Mouse (Mus musculus) c-Kit-positive CD71-positive TER-119-negative erythroid progenitor cells, embryonic 14.5 days (primary cell): ENCODE measurements around the gene Ppp1r13b.
A peak's percentile ranks its signal among the peaks of the same experiment; 100 is the strongest.

ENCODE experiments used
- DNase-seq: peaks from one replicate; pipeline ENCODE4 v3.0.0-alpha.2; 2013; ENCODE audit warnings: low read depth

The Ppp1r13b gene

DNA sequence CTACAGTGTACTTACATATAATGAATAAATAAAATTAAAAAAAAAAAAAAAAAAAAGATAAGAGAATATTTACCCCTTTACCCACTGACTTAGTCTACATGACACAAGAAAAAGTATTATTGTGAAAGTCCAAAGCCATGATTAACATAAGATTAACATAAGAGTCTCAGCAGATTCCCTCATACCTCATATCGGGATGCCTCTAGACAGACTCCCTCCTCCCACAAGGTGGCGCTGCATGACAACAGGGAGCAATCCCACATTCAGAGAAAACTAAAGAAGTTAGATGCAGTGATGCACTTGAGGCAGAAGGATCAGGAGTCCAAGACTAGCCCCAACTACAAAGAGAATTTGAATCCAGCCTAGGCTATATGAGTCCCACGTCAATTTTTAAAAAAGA is 29.7 kb downstream of the Ppp1r13b start:
- peak; percentile 79 for DNase-seq

DNA sequence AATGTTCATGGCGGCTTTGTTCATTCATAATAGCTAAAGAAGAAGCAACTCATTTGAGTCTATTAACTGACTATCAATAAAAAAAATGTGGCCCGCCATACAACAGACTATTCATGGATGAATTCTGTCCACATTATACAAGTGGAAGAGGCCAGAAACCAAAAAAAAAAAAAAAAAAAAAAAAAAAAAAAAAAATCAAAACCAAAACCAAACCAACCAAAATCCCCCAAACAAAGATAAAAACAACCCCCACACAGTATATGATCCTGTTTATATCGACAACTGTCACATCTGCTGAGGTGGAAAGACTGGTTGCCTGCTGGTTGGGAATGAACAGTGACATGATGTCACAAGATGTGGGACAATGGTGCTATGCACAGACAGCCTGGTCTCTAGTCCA is 32.4 kb downstream of the Ppp1r13b start:
- no peak for DNase-seq

DNA sequence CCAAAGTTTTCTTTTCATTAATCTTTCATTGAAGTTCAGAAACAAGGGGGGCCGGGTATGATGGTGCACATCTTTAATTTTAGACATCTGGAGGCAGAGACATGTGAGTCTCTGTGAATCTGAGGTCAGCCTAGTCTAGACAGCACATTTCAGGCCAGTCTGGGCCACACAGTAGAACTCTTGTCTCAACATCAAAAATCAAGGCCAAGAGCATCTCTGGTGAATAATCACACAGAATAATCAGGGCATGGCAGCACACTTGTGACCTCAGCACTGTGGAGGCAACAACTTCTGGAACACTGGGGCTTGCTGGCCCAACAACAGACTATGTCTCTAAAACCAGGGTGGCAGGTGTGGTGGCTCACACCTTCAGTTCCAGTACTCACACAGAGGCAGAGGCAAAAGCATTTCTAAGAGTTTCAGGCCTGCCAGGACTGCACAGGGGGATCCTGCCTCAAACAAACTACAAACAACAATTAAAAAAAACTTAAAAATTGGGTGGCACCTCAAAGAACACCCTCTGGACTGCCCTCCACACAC is 33.2 kb downstream of the Ppp1r13b start:
- DNase-seq = no peak

DNA sequence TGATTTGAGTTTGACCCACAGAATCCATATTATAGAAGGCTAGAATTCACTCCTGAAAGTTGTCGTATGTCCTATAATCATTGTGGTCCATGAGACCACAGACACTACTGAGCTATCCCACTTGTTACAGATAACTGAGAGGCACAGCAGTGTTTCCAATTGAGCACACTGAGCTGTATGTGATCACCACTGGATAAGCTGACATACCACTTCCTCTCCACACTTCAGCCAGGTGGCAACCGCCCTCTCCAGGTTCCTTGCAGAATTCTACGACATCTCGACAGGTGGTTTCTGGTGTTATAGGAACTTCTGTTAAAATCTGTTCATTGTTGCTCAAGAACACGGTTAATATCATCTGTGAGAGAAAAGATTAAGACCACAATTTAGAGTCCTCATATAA is 35.8 kb downstream of the Ppp1r13b start:
- DNase-seq = no peak

DNA sequence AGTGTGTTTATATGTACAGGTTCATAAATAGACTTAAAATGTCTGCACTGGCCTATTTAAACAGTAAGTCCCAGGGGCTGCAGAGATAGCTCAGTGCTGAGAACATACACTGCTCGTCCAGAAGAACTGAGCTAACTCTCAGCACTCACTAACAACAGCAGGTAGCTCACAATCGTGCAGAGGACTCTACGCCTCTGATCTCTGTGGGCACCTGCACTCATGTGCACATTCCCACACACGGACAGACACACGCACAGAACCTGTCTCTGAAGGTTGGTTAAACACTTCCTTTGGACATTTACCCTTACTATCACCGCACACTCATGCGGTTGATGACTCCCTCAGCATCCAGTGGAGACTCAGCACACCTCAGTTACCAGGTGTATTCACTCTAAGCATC is 37.1 kb downstream of the Ppp1r13b start:
- DNase-seq = no peak

DNA sequence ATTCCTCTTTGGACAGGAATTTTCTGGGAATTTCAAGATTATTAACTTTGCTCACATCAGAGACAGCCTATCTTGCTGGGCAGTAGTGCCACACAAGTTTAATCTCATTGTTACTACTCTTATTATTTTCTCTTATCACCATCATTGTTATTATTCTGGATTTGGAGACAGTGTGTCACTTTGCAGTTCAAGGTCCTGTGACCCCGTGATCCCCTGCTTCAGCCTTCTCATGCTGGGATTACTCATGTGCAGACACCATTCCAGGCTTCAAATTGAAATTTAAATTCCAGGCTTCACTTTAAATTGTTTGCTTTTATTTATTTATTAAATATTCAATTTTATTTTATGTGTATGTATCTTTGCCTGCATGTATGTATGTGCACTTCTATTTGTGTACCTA is 38.1 kb downstream of the Ppp1r13b start:
- no peak for DNase-seq

DNA sequence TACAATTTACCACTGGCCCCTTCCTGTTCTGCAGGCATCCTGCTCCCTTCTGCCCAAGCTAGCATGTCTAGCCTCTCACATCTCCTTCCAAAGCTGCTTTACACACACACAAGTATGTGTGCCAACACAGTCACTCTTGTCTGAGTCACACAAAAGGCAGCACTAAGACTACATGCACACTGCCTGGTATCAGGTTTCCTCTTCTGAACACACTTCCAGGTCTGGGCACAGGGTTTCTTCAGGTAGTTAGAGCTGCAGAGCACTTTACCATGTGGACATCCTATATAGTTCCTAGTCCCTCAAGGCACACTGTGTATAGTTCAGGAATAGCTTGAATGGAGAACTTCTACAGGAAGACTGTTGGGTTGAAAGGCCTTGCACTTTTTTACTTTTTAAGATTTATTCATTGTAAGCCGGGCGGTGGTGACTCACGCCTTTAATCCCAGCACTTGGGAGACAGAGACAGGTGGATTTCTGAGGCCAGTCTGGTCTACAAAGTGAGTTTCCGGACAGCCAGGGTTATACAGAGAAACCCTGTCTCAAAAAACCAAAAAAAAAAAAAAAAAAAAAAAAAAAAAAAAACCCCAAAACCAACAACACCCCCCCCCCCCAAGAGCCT is 43.6 kb downstream of the Ppp1r13b start:
- DNase-seq = no peak

DNA sequence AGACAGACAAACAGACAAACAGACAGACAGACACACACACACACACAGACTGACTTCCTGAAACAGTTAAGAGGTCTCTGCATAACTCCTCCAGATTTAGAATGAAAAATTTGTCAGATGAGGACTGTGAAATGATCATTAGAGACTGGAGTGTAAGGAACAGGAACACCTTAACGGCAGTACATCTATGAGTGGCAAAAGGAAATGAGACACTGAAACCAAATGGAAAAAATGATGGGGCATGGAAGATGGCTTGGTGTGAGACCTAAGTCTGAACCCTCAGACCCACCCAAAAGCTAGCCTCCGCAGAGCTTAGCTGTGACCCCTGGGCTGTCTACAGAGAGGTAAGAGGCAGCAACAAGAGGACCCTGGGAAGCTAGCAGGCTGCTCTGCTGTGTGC is 52.5 kb downstream of the Ppp1r13b start:
- no peak for DNase-seq

DNA sequence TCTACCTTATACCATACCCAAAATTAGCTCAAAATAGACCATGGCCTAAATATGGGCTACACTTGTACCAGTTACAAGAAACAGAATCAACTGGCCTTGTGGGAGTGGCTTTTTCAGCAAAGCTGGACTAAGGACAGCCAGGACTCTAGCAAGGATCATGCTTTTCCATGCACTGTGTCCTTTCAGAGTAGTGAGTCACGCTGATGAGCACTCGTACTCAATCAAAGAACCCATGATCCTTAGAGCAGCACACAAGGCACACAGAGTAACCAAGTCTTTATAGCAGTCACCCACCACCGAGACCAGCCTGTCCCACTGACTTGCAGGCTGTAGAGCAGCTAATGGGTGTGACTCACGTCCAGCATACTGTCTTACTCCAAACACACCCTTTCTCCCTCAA is 54.4 kb downstream of the Ppp1r13b start:
- DNase-seq = no peak

DNA sequence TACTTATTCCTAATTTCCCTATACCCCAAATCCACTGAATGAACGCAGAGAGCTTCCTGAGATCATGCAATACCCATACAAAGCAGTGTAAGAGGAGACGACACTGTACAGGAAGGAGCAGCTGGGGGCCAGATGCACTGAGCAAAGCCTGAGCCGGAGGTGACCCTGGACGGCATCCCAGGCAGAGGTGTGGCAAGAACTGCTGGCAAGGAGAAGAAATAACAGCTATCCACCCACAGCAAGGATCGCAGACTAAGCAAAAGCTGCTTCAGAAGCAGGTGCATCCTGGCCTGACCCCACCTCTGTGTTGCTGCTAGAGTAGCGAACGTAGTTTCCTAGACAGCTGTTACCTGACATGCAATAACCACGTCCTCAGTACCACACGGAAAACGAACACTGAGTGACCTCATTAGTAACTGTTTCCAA is 54.9 kb downstream of the Ppp1r13b start:
- DNase-seq = no peak

DNA sequence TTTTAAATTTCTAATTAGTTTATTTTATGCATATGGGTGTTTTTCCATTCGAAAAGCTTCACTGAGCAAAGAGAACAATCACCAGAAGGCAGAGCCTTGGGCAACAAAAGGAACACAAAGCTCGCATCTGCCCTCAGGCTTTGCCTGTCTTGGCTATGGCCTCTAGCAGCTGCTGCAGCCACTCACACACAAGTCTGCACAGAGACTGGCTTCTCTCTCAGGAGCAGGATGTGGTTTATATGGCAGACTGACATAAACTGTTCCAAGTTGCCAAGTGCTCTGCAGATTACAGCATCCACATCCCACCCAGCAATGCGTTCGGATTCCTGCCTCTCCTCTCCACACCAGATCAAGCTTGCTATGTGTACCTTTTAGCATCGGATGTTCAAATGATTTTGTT is 56.2 kb downstream of the Ppp1r13b start:
- no peak for DNase-seq

DNA sequence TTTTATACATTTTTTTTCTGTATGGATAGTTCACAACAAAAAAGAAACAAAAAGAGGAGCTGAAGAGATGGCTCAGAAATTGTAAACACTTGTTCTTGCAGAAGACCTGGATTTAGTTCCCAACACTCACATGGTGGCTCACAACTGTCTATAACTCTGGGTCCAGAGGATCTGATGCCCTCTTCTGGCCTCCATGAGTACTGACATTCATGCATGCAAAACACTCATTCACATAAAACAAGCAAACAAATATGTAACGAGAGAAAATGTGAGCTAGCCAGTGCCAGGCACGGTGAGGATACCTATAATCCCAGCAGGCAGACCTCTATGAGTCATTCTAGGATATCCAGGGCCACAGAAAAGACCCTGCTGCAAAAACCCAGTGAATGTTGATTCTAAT is 56.7 kb downstream of the Ppp1r13b start:
- no peak for DNase-seq

DNA sequence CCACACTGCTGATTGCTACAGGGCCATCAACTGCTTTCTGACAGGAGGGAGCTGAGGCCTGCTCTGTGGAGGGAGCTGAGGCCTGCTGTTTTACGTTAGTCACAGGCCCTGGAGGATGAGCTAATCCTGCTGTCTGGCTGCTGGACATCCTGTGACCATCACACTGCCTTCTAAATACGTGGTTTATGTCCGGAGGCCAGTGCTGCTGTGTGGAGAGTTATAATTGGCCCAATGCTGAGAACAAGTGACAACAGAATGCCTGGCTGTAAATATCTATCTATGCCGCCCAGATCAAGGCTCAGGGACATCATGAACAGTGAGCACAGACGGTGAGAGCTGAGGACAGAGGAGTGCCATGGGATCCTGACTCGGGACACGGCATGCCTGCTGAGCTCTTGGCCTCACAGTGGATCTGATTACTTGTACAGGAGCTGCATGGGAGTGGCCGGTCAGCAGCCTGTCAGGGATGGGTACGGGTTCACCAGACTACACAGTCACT is 59.6 kb downstream of the Ppp1r13b start:
- DNase-seq = no peak

DNA sequence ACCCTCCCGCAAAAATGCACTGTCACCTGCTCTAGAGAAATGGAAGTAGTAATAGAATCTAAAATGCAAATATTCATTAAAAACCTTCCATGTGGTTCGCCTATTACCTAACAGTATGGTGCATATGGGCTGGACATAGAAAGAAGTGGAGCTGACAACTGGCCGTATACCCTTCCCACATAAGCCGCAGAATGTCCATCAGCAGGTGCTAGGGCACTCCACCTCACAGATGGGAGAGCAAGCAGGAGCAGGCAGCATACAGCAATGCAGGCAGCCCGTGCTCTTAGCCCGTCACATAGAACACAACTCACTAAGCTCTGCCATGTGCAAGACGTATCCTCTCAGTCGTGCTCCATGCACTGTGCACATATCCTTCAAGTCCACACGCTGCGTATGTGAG is 61.1 kb downstream of the Ppp1r13b start:
- DNase-seq = no peak

DNA sequence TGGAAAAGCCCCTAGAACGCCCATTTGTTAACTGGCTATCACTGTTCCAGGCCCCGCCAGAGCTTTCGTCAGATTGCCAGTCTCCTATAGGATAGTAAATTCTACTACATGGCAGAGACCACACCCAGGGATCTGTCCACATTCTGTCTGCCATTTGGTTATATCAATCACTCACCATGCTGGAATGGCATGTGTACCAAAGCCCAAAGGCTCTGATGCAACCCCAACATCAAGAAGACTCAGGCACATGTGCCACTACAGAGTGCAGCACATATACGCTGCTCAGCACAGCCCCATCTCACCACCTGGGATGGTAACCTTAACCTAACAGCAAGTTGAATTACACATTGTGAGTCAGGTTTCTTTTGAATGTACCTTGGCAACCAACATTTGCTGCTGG is 62.0 kb downstream of the Ppp1r13b start:
- no peak for DNase-seq

DNA sequence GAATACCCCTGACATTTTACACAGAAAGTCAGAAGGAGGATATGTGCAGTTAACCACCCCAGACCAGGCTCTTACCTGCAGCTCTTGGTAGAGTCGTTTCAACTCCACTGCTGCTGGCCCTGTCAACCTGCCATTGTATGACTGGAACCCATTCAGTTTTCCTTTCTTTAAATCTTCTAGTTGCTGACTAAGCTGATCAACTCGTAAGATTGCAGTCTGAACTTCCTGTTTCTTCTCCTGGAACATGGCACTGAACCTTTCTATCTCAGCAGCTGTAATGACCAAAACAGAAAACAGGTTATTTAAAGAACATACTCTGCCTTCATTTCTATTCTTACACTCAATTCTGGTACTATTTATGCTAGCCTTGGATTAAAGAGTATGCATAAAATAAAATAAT is 64.4 kb downstream of the Ppp1r13b start:
- DNase-seq = no peak

DNA sequence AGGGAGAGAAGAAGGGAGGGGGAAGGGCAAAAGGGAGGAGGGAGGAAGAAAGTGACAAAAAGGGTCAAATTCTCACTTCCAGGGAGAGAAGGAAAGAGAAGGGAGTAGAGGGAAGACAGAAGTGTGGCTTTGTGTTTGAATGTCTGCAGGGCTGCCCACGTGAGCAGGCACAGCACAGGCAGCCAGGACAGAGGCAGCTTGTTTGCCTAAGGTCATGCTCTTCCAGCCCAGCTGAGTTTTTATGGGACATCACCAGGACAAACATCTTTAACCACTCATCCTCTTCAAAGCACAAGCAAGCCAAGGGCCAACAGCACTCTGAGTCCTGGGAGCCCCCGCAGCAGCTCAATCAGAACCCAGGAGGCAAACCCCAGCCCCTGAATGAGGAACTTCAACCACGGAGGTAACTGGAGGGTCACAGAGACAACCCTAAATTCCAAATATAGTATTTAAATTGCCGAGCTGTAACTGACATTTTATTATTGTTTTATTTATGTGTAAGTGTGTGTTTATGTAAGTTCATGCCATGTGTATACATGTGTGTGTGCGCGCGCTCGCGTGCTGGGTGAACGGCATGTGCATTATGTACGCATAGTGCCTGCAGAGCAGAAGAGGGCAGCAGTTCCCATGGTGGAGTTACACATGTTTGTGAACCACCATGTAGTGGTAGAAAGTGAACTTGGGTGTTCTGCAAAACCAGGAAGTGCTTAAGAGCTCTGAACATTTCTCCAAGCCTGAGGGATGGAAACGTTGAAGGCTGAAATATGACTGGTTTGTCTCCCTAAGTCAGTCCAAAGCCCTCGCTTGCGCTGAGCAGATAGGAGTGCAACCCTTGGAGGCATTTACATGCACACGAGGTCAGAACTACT is 65.1 kb downstream of the Ppp1r13b start:
- no peak for DNase-seq

DNA sequence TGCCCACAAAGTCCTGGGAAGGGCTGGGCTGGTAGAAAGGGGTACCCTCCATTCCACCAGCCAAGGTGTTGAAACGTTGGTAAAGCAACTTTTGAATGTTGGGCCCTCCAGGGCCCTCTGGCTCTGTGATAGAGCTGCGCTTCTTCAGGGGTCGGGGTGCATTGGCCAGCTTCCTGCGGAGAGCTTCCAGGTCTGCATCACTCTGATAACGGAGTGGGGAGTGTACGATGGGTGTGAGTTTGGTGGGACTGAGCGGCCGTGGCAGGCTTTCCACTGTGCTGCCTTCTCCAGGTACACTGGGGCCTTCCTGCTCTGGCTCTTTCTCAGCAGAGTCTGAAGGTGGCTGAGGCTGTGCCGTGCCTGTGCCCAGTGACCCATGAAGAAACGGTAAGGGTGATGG is 74.5 kb downstream of the Ppp1r13b start:
- no peak for DNase-seq

DNA sequence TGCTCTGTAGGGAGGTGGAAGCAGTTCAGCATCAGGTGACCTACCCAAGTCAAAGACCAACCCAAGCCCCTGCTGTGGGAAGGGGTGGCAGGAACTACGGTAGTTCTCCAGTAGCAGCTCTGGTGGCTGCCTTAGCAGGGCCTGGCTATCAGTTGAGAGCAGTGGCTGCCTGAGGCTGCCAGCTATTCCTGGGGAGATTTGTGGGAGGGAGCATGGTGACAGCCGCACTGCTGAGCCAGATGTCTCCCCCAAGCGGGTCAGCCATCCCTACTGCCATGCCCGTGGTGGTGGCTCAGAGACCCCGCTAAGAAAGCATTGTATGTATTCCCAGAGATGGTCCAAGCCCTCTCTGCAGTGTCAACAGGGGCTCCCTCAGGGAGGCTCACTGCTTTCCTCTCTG is 75.3 kb downstream of the Ppp1r13b start:
- no peak for DNase-seq

DNA sequence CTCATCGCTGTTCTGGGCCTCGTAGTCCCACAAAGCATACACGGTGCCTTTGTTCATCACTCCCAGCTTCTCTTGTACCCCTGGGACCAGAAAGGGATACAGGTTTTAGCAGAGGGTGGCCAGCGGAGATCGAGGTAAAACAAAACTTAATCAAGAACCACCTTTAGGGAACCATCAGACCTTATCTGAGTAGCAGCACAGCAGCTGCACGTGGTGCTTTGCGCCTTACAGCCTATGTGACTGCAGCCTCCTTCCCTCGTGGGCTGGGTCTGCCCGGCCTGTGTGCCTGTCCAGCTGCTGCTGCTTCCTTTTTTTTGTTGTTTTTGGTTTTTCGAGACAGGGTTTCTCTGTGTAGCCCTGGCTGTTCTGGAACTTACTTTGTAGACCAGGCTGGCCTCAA is 77.5 kb downstream of the Ppp1r13b start:
- no peak for DNase-seq

DNA sequence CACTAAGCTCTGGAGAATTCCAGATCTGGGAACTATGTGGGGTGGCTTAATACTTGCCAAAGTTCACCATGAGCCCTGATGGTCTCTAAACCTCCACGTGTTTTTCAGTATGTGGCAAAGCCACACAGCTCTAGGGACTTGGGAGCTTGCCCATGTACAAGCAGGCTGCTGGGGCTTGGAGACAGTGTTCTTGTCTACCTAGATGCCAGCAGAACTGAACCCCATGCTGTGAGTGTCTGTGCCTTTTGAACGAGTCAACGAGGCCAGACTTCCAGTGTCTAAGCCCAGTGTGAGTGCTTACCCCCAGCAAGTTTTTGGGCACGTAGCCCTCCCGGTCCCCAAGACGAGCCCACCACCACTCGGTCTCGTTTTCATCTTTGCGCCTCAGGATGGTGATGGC is 78.0 kb downstream of the Ppp1r13b start:
- no peak for DNase-seq

DNA sequence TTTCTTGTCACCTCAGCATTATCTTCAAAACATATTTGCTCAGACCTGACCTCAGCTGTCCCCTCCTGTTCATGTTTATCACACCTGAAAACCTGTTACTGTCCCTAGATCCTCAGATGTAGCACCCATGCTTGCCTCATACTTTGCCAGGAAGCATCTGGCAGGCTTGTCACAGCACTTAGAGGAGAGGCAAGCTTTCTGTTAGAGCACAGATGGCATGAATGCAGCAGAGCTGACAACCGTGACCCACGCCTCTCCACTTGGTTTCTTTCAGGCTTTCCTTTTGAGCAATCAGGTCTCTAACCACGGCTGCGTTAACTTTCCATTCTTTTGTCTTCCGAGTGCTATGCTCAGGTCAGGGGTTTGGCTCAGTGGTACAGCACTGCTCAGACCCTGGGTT is 78.5 kb downstream of the Ppp1r13b start:
- no peak for DNase-seq

DNA sequence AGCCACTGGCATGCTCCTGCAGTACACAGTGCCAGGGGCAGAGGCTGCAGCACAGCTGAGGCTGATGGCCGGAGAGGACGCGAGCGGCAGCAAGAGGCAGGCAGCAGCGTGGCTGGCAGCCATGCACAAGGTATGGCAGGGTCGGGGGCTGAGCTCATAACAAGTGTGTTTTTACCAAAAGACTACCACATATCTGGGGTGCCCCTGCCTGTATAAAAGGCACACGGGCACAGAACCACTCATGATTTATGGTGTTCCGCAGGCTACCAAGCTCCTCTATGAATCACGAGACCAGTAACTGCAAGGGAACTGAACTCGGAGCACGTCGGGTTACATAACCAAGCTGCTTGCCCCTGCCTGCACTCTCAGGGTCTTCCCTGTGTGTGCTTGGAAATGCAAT is 80.4 kb downstream of the Ppp1r13b start:
- DNase-seq = no peak
